Mouse (Mus musculus) embryonic fibroblast, embryonic 13.5 days (primary cell): ENCODE results near the gene Slc7a5. TPM values are rescaled to one million over a fixed set of nuclear protein-coding genes. Genes with fewer than 3 reads are reported as not detected.

Experiments
- H3K27ac ChIP-seq: 2 replicates; pipeline ENCODE4 v1.5.1; 2012; ENCODE audit warnings: low read length, control low read depth, inconsistent platforms; ENCODE audit not compliant: insufficient read depth
- H3K4me1 ChIP-seq: 2 replicates; pipeline ENCODE4 v1.6.1; 2011; ENCODE audit warnings: low read length; ENCODE audit not compliant: control insufficient read depth, insufficient read depth
- H3K4me3 ChIP-seq: 2 replicates; pipeline ENCODE4 v1.5.1; 2011; ENCODE audit warnings: mild to moderate bottlenecking, control low read depth, low read length; ENCODE audit not compliant: insufficient read depth
- CTCF ChIP-seq: IDR thresholded peaks from 2 replicates; pipeline ENCODE4 v1.5.1; 2011; ENCODE audit warnings: mild to moderate bottlenecking, control low read depth, low read length, moderate library complexity, borderline replicate concordance; ENCODE audit not compliant: insufficient read depth
- POLR2A ChIP-seq: IDR thresholded peaks from 2 replicates; pipeline ENCODE4 v1.6.1; 2011; ENCODE audit warnings: low read depth, mild to moderate bottlenecking, control low read depth, low read length, moderate library complexity
- polyA plus RNA-seq: library from polyadenylated mRNA; stranded (reverse); fragments of >200 nt; gene quantifications from 2 replicates; pipeline ENCODE4 v1.2.4, GENCODE M21; 2011; ENCODE audit warnings: low read depth; ENCODE audit not compliant: missing spikeins, insufficient read length

Gene Slc7a5
- 125 and 185 TPM in 2 replicates for polyA plus RNA-seq

DNA sequence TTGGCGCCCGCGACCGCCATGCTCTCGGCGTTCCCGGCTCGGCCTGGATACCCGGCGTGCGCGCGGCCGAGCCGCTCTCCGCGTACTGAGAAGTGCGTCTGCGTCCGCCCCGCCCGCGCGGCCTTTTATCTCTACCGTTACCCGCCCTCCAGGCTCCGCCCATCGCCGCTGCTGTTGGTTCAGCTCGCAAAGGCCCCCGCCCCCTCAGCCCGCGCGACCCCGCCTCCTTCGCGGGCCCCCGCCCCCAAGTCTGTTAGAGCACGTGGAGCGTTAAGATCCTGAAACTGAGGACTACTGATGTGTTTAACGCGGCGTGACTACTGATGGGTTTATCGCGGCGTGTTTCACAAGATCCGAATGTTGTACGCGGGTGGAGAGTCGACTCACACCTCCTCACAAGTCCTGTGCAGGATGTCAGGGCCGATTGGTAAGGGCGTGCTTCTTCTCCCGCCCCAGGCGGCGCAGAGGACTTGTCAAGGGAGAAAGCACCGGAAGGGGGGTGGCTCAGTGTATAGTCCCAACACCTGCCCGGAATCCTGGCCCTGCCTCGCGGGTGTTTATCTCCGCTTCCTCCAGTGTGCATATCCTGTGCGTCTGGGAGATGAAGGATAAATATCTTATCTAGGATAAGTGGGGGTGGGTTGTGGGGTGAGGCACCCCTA lies at the start of gene Slc7a5:
Slc7a5 (minus strand) TSS at position 108 of the 662 bp plus-strand sequence.
- peak within 1 kb of the TSS; percentile 91 for H3K4me3 ChIP-seq
- H3K4me1 ChIP-seq: peaks cover 6% of the 10 kb centered on the region; the same call in 1 of the 2 replicates
- TF ChIP-seq POLR2A (peak; percentile 98), CTCF (no peak)
- H3K27ac ChIP-seq: no peak within 1 kb of the TSS

DNA sequence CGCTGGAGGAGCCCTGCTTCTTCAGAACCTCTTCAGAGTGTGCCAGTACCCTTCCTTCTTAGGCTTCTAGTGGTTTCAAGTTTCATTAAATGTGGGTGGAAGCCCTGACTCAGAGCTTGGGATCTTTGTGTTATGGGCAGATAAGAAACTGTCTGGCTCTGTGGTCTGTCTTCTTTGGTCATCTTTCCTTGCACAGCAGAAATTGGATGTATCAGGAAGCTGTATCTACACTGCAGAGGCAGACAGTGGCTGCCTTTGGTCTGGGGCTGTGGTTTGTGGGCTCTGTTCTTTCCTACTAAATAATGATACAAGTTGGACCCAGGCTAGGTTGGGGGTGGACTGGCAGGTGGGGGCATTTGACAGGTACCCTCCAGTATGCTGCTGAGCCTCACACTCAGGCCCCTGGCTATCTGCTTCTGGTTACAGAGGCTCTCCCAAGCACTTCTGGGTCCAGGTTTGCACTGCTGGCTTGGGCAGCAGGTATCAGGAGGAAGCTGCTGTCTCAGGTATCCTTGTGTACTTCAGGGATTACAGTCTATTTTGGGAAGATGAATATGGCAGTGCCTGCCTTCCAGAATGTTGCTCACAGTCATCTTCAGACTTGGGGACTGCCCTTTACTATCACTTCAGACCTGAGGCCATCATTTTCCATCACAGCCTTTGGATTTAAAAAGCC lies 48.5 kb upstream of the Slc7a5 start:
- no peak for TF ChIP-seq POLR2A
- TF ChIP-seq CTCF: no peak
- no peak overlapping the region for H3K4me3 ChIP-seq
- 0 out of 2 replicates have a peak overlapping the region, but pooled peaks have one; percentile 8 for H3K27ac ChIP-seq
- peaks cover 13% of the 10 kb centered on the region for H3K4me1 ChIP-seq

- TF ChIP-seq POLR2A (peak; percentile 4; the same call in 1 of the 2 replicates), CTCF (no peak)
- Histone ChIP-seq H3K27ac (no peak overlapping the region), H3K4me1 (peaks cover 13% of the 10 kb centered on the region), H3K4me3 (no peak overlapping the region)
These were observed 47.6 kb upstream of the Slc7a5 start for GRCm38 (mm10) chr8:121954981-121955555.

GRCm38 (mm10) chr8:121953821-121954545 lies 46.5 kb upstream of the Slc7a5 start:
- no peak overlapping the region for H3K27ac ChIP-seq
- H3K4me3 ChIP-seq: no peak overlapping the region
- H3K4me1 ChIP-seq: peaks cover 13% of the 10 kb centered on the region
- TF ChIP-seq CTCF (no peak), POLR2A (0 out of 2 replicates have a peak, but pooled peaks have one; percentile 26)

DNA sequence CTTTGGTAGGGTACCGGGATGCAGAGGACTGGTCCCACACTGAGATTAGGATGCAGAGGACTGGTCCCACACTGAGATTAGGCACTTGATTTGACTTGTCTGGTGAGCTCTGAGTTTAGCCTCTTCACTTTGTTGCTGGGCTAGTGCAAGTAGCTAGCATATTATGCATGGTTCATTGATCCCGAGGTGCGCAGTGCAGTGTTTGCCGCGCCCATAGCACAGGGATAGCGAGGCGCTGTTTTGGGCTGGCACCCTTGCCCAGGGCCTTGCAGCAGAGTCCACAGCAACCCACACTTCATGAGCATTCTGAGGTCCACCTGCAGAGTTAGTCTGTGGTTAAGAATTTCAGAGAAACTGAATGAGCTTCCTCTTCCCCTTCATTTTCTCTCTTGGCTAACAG lies 45.3 kb upstream of the Slc7a5 start:
- Histone ChIP-seq H3K27ac (no peak overlapping the region), H3K4me1 (peaks cover 13% of the 10 kb centered on the region), H3K4me3 (no peak overlapping the region)
- no peak for TF ChIP-seq POLR2A
- TF ChIP-seq CTCF: no peak

DNA sequence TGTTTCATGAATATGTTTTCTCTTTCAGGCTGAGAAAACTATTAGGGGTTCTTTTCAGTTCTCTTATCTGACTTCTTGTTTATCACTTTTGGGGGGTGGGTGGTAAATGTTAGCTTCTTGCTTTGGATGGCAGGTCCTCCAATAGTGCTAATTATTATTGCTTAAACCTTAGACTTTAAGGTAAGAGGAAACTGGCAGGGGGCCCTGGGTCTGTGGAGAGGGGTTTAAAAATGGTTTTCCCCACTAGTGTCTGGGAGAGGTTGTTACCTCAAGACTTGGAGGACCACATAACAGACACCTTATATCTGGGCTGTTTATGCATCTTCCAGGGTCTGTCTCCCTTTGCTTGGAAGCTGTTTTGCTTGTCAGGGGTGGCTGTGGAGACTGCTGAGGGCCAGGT lies 44.6 kb upstream of the Slc7a5 start:
- H3K4me3 ChIP-seq: no peak overlapping the region; the same call in 1 of the 2 replicates

GRCm38 (mm10) chr8:121951656-121952009 lies 44.1 kb upstream of the Slc7a5 start:
- Histone ChIP-seq H3K27ac (no peak overlapping the region), H3K4me3 (peak overlapping the region; percentile 82), H3K4me1 (peaks cover 13% of the 10 kb centered on the region)
- no peak for TF ChIP-seq POLR2A
- TF ChIP-seq CTCF: no peak

More for the DNA sequence above, 44.6 kb upstream of the Slc7a5 start:
- Histone ChIP-seq H3K4me1 (peaks cover 13% of the 10 kb centered on the region), H3K27ac (no peak overlapping the region)
- TF ChIP-seq CTCF (no peak), POLR2A (no peak)

GRCm38 (mm10) chr8:121950749-121951655 lies 43.5 kb upstream of the Slc7a5 start:
- TF ChIP-seq POLR2A: no peak; the same call in 1 of the 2 replicates
- 0 out of 2 replicates have a peak, but pooled peaks have one; percentile 2 for TF ChIP-seq CTCF
- Histone ChIP-seq H3K4me3 (peak overlapping the region; percentile 82), H3K27ac (peak overlapping the region; percentile 43), H3K4me1 (peaks cover 11% of the 10 kb centered on the region)

DNA sequence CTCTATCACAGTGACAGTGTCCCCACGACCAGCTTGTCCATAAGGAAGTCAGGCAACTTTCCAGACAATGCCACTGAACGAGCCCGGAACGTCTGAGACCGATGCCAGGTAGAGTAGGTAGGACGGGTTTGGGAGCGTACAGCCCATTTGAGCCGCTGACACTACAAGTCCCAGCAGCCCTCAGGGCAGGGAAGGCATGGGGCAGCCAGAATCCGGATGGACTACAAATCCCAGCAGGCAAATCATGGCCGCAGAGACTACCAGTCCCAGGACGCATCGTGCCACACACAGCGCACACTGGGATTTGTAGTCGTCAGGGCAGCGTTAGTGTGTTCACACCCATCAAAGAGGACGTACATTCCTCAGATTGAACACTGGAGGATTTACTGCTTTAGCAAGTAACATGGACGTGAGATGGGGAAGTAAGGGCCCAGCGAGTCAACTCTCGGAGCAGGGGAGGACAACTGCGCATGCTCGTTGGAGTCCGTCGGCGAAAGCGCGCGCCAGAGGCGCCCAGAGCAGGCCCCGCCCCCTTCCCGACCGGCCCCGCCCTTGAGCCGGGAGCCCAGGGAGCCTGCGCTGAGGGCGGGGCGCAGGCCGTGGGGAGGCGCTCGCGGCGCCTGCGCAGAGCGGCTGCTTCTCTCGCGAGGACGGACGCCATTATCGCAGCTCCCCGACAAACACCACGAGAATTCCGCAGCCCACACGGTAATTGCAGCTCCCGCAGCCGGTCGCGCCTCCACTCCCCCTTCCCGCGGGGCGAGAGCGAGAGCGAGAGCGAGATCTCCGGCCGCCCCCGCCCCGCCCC lies 42.7 kb upstream of the Slc7a5 start:
- no peak for TF ChIP-seq CTCF
- peak; percentile 67 for TF ChIP-seq POLR2A
- Histone ChIP-seq H3K27ac (peak overlapping the region; percentile 83), H3K4me1 (peaks cover 6% of the 10 kb centered on the region), H3K4me3 (peak overlapping the region; percentile 43)
